Mouse (Mus musculus): Measurements from ENCODE around the gene Derl3. TPM values are rescaled to one million over a fixed set of nuclear protein-coding genes. Genes with fewer than 3 reads are reported as not detected.

The Derl3 gene
- polyA plus RNA-seq, 1 experiment from 2014 or later, result 2.9 TPM

Other genes with a start within 250 kb of the Derl3 start
- 2.1 and 2.7 TPM in 2 replicates for gene Susd2, start 249.4 kb upstream of the Derl3 start, polyA plus RNA-seq (2014; fragmentation: Nextera tagmentation; extraction: Ambion mirVana)
- 34.8 and 40.9 TPM in 2 replicates for gene Cabin1, start 129.1 kb upstream of the Derl3 start, polyA plus RNA-seq (2014; fragmentation: Nextera tagmentation; extraction: Ambion mirVana)
- 89.1 and 91.7 TPM in 2 replicates for gene Ddt, start 120.0 kb upstream of the Derl3 start, polyA plus RNA-seq (2014; fragmentation: Nextera tagmentation; extraction: Ambion mirVana)
- not detected in 2 replicates for gene Gm20441, start 112.5 kb upstream of the Derl3 start, polyA plus RNA-seq (2014; fragmentation: Nextera tagmentation; extraction: Ambion mirVana)
- 1.9 and 2.4 TPM in 2 replicates for gene Gstt3, start 112.0 kb upstream of the Derl3 start, polyA plus RNA-seq (2014; fragmentation: Nextera tagmentation; extraction: Ambion mirVana)
- 5.0 and 5.6 TPM in 2 replicates for gene Gstt1, start 94.8 kb upstream of the Derl3 start, polyA plus RNA-seq (2014; fragmentation: Nextera tagmentation; extraction: Ambion mirVana)
- gene Gstt4, start 70.9 kb upstream of the Derl3 start, polyA plus RNA-seq (2014; fragmentation: Nextera tagmentation; extraction: Ambion mirVana), result not detected in 2 replicates
- gene Gstt2, start 56.0 kb upstream of the Derl3 start, polyA plus RNA-seq (2014; fragmentation: Nextera tagmentation; extraction: Ambion mirVana), result 7.8 and 10.0 TPM in 2 replicates
- gene Mif, start 33.2 kb upstream of the Derl3 start, polyA plus RNA-seq (2014; fragmentation: Nextera tagmentation; extraction: Ambion mirVana), result 1,947 and 1,962 TPM in 2 replicates
- 279 and 282 TPM in 2 replicates for gene Smarcb1, start 28.2 kb downstream of the Derl3 start, polyA plus RNA-seq (2014; fragmentation: Nextera tagmentation; extraction: Ambion mirVana)
- 8.0 and 9.3 TPM in 2 replicates for gene Chchd10, start 39.7 kb downstream of the Derl3 start, polyA plus RNA-seq (2014; fragmentation: Nextera tagmentation; extraction: Ambion mirVana)
- 32.2 and 36.1 TPM in 2 replicates for gene Mmp11, start 43.1 kb downstream of the Derl3 start, polyA plus RNA-seq (2014; fragmentation: Nextera tagmentation; extraction: Ambion mirVana)
- gene Gm867, start 47.3 kb downstream of the Derl3 start, polyA plus RNA-seq (2014; fragmentation: Nextera tagmentation; extraction: Ambion mirVana), result 1.3 and 2.0 TPM in 2 replicates
- 0.43 TPM in 1 of 2 replicates, not detected in the other for gene Vpreb3, start 49.6 kb downstream of the Derl3 start, polyA plus RNA-seq (2014; fragmentation: Nextera tagmentation; extraction: Ambion mirVana)
- 0.22 TPM in 1 of 2 replicates, not detected in the other for gene Gm5134, start 61.1 kb downstream of the Derl3 start, polyA plus RNA-seq (2014; fragmentation: Nextera tagmentation; extraction: Ambion mirVana)
- gene Zfp280b, start 139.2 kb downstream of the Derl3 start, polyA plus RNA-seq (2014; fragmentation: Nextera tagmentation; extraction: Ambion mirVana), result 27.0 and 28.3 TPM in 2 replicates
- not detected in 2 replicates for gene Slc5a4b, start 217.5 kb downstream of the Derl3 start, polyA plus RNA-seq (2014; fragmentation: Nextera tagmentation; extraction: Ambion mirVana)

Data from hindbrain, embryonic 11.5 days (tissue).